16 mouse cellular contexts compared by ENCODE assay signal in the genomic region with DNA sequence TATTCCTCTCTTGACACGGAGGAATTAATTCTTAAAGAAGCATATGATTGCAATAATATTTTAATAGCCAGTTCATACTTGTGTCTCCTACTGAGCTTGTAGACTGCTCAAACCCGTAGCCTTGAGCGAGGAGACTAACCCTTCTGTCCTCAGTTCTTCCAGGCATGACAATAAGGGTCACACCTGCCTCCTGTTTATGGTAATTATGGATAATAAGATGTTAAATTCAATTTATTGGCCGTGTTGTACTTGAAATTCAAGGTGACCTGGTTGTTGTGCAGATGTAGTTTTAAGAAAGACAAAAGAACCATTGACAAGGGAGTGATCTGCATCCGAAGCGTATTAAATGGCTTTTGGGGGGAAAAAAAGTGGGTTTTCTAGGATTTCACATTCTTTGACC.
"Had no signal": no experiment of that assay in that cellular context is flagged by ENCODE, and none has a peak within 500 bp of the region (broad histone marks: within the 10 kb centered on the region; RNA-seq: fewer than 3 reads in every experiment).

No protein-coding gene starts in this region.

- ATAC-seq: liver, postnatal 0 days; lung, postnatal 0 days; midbrain, embryonic 13.5 days had no signal

- H3K4me3 ChIP-seq: kidney, embryonic 15.5 days; limb, embryonic 12.5 days; limb, embryonic 15.5 days; midbrain, embryonic 13.5 days; stomach, embryonic 15.5 days had no signal

- H3K4me2 ChIP-seq: kidney, embryonic 15.5 days; limb, embryonic 12.5 days; limb, embryonic 15.5 days; liver, embryonic 11.5 days; lung, embryonic 14.5 days; midbrain, embryonic 13.5 days; stomach, embryonic 15.5 days had no signal

- H3K27me3 ChIP-seq: kidney, embryonic 15.5 days; limb, embryonic 12.5 days; limb, embryonic 15.5 days; midbrain, embryonic 13.5 days; stomach, embryonic 15.5 days had no signal

- H3K4me1 ChIP-seq: kidney, embryonic 15.5 days; limb, embryonic 12.5 days; limb, embryonic 15.5 days; midbrain, embryonic 13.5 days; stomach, embryonic 15.5 days had no signal

- H3K27ac ChIP-seq: kidney, embryonic 15.5 days; limb, embryonic 12.5 days; limb, embryonic 15.5 days; liver, embryonic 14.5 days; macrophage; midbrain, embryonic 13.5 days; stomach, embryonic 15.5 days had no signal

- H3K36me3 ChIP-seq: limb, embryonic 12.5 days; limb, embryonic 15.5 days; midbrain, embryonic 13.5 days; stomach, embryonic 15.5 days had no signal

- H3K9me3 ChIP-seq: kidney, embryonic 15.5 days; limb, embryonic 12.5 days; limb, embryonic 15.5 days; midbrain, embryonic 13.5 days; stomach, embryonic 15.5 days had no signal

- DNase-seq: kidney, adult 8-10 months; kidney, postnatal 10 days; kidney, postnatal 36 days; left cerebral cortex, postnatal 4 days; liver, postnatal 0 days; lung, embryonic 14.5 days; thymus, postnatal 25 days had no signal

- H3K9ac ChIP-seq: kidney, embryonic 15.5 days; limb, embryonic 12.5 days; limb, embryonic 15.5 days; liver, embryonic 14.5 days; liver, postnatal 0 days; lung, embryonic 14.5 days; midbrain, embryonic 13.5 days; stomach, embryonic 15.5 days had no signal
